Mouse (Mus musculus) brain, embryonic 14.5 days (tissue): Measurements from ENCODE around the gene Syf2. TPM values are rescaled to one million over a fixed set of nuclear protein-coding genes. Genes with fewer than 3 reads are reported as not detected.

Experiments used
- DNase-seq: peaks from one replicate; pipeline ENCODE4 v3.0.0-alpha.2; 2011; ENCODE audit warnings: low read depth
- CTCF ChIP-seq: fragments of 200-500 bp; IDR thresholded peaks from 2 replicates; pipeline ENCODE4 v1.5.1; 2012; ENCODE audit warnings: inconsistent platforms, mild to moderate bottlenecking, moderate library complexity, borderline replicate concordance; ENCODE audit not compliant: insufficient read depth, insufficient read length; ENCODE audit errors: extremely low read depth
- POLR2A ChIP-seq: fragments of 200-500 bp; IDR thresholded peaks from 2 replicates; pipeline ENCODE4 v1.6.1; 2012; ENCODE audit warnings: mild to moderate bottlenecking, inconsistent platforms, borderline replicate concordance; ENCODE audit not compliant: poor library complexity, insufficient read depth, insufficient read length, severe bottlenecking; ENCODE audit errors: extremely low read depth
- polyA plus RNA-seq: library from polyadenylated mRNA; depleted of rRNA; stranded (reverse); fragments of >200 nt; gene quantifications from 2 replicates; pipeline ENCODE4 v1.2.3, GENCODE M21; 2012; rRNA removed

Syf2 gene
- polyA plus RNA-seq, 1 experiment = 50.4 TPM

GRCm38 (mm10) chr4:134984555-134984954, 53.9 kb downstream of the Syf2 start:
- TF ChIP-seq POLR2A = no peak
- peak; percentile 59 for TF ChIP-seq CTCF

GRCm38 (mm10) chr4:134985626-134986335, 55.1 kb downstream of the Syf2 start:
- DNase-seq = no peak
- no peak for TF ChIP-seq CTCF
- TF ChIP-seq POLR2A = no peak

More at GRCm38 (mm10) chr4:134984555-134984954, 53.9 kb downstream of the Syf2 start:
- DNase-seq = no peak

GRCm38 (mm10) chr4:134986336-134986635, 55.6 kb downstream of the Syf2 start:
- DNase-seq = no peak
- TF ChIP-seq POLR2A (no peak), CTCF (no peak)

- no peak for DNase-seq
- TF ChIP-seq CTCF (no peak), POLR2A (no peak)
Observed at GRCm38 (mm10) chr4:134986963-134987362, 56.3 kb downstream of the Syf2 start.

Other genes with a start within 250 kb of the Syf2 start
- 5.0 and 10.7 TPM in 2 replicates for gene Man1c1, start 226.6 kb upstream of the Syf2 start, polyA plus RNA-seq
- gene Ldlrap1, start 162.9 kb upstream of the Syf2 start, polyA plus RNA-seq = 1.7 and 2.7 TPM in 2 replicates
- 59.2 and 79.2 TPM in 2 replicates for gene Maco1, start 77.6 kb upstream of the Syf2 start, polyA plus RNA-seq
- gene Rhd, start 66.4 kb upstream of the Syf2 start, polyA plus RNA-seq = 0.53 and 0.57 TPM in 2 replicates
- 132 and 143 TPM in 2 replicates for gene Tmem50a, start 15.9 kb upstream of the Syf2 start, polyA plus RNA-seq
- 541 and 940 TPM in 2 replicates for gene Rsrp1, start 7.3 kb upstream of the Syf2 start, polyA plus RNA-seq
- 0.40 and 0.64 TPM in 2 replicates for gene Runx3, start 189.8 kb downstream of the Syf2 start, polyA plus RNA-seq